Mouse (Mus musculus) left cerebral cortex, adult 2 months (tissue): Measurements from ENCODE around the gene Mast3. TPM values are rescaled to one million over a fixed set of nuclear protein-coding genes. Genes with fewer than 3 reads are reported as not detected.
A peak's percentile ranks its signal among the peaks of the same experiment; 100 is the strongest.

ENCODE experiments used
- DNase-seq, 2 experiments: peaks; one replicate each; pipeline ENCODE4 v3.0.0; 2021 to 2022; ENCODE audit warnings: low spot score in 2 of 2, mixed read lengths in 1 of 2; ENCODE audit errors: extremely low spot score in 1 of 2
- H3K27ac ChIP-seq: fragments of 200-600 bp; 2 replicates; pipeline ENCODE4 v1.8.1; 2022
- H3K4me3 ChIP-seq: fragments of 200-600 bp; 2 replicates; pipeline ENCODE4 v1.8.1; 2022
- CTCF ChIP-seq: fragments of 200-600 bp; IDR thresholded peaks from 2 replicates; pipeline ENCODE4 v1.8.1; 2022; ENCODE audit warnings: antibody characterized with exemption, mild to moderate bottlenecking, moderate library complexity
- intact Hi-C: fragments of 180-260 bp; cut with DNase I; formaldehyde crosslinking; loops from one replicate; pipeline ENCODE4 v1.15.1; 2025
- total RNA-seq, 2 experiments: library from RNA; stranded (reverse); gene quantifications; 2 replicates each; pipeline ENCODE4 v1.2.3; 2021

Mast3 gene
- total RNA-seq, 2 experiments from 2014 or later, result 369 to 386 TPM

DNA sequence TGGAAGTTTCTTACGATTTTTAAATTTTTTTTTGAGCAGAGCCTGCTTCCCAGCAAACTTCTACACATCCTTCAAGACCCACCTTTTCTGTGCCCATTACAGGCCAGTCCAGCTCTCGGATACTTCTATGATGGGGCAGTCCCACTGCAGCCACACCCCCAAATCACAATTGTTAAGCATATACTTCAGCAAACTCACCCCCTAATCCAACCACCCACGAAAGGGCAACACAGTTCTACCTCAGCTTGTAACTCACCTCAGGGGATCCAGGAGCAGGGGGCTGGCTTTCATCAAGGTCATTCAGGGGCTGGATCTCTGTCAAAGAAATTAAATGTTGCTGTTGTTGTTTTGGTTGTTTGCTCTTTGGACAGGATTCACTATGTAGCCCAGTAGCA lies 17.8 kb downstream of the Mast3 start:
- Histone ChIP-seq H3K4me3 (no peak overlapping the region), H3K27ac (no peak overlapping the region)
- intact Hi-C loops, result no loop called here
- no peak for DNase-seq
- no peak for TF ChIP-seq CTCF

GRCm38 (mm10) chr8:70786291-70787050 lies 18.4 kb downstream of the Mast3 start:
- intact Hi-C loops, result no loop called here
- DNase-seq, result no peak
- Histone ChIP-seq H3K4me3 (no peak overlapping the region), H3K27ac (no peak overlapping the region)
- no peak for TF ChIP-seq CTCF

GRCm38 (mm10) chr8:70780093-70780492 lies 24.8 kb downstream of the Mast3 start:
- intact Hi-C loops, result no loop called here
- H3K4me3 ChIP-seq, result no peak overlapping the region
- TF ChIP-seq CTCF, result no peak
- peak overlapping the region; percentile 57 for H3K27ac ChIP-seq
- no peak for DNase-seq

- intact Hi-C loops, result no loop called here
- peak within 1 kb of the TSS; percentile 95 for H3K27ac ChIP-seq
- peak; percentile 98 to 99 for DNase-seq
- TF ChIP-seq CTCF, result peak; percentile 7; the same call in 1 of the 2 replicates
- H3K4me3 ChIP-seq, result peak within 1 kb of the TSS; percentile 87
Observed at GRCm38 (mm10) chr8:70776496-70777444, 28.1 kb downstream of the Mast3 start, which contains the start of gene Pik3r2. Pik3r2 (minus strand) TSS chr8:70776713.

DNA sequence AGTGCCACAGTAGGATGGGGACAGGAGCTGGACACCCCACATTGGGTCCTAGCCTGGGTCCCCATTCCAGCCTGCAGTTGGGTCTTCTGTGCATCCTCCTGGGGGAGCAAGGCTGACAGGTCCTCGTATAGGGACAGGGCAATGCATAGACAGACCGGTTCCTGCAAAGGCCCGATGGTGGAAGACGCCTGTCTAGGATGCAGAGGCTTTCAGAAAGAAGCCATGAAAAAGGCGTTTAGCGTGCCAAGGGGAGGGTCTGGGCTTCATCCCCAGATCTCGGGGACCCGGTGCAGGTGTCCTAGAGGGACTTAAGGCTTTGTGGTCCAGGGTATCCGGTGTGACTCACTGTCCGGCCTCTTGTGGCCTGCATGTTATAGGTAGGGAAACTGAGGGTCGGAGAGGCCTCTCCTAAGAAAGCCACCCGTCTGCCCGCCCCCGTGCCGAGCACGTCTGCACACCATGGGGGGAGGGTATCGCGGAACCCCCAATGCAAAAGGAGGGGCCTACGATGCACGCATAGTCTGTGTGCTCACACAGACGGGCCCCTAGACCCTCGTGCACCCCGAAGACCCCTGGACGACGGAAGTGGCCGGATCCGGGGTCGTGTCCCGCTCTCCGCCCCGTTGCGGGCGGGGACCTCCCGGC lies 28.9 kb downstream of the Mast3 start:
- no peak for TF ChIP-seq CTCF

DNA sequence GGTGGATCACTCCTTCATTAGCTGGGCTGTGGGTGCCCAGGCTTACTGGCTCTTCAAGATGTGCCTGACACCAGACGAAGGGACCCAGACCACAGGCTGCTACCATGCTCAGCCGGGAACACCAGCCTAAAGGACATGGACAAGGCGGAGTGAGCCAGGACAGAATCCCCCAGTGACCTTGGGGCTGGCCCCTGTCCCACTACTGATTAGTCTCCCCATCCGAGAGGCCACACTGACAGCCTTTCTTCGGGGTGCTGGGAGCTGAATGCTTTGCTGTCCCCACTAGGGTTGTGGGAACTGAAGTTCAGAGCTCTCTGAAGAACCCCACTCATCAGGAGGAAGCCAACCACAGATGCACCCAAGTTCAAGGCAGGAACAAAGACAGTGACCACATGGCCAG lies 29.6 kb downstream of the Mast3 start:
- no peak for DNase-seq
- TF ChIP-seq CTCF, result no peak
- peak overlapping the region; percentile 95 for H3K27ac ChIP-seq
- peak overlapping the region; percentile 87 for H3K4me3 ChIP-seq
- intact Hi-C loops, result no loop called here

More for the DNA sequence above, 28.9 kb downstream of the Mast3 start:
- DNase-seq, result no peak
- H3K4me3 ChIP-seq, result peak overlapping the region; percentile 87
- peak overlapping the region; percentile 95 for H3K27ac ChIP-seq
- intact Hi-C loops, result no loop called here

DNA sequence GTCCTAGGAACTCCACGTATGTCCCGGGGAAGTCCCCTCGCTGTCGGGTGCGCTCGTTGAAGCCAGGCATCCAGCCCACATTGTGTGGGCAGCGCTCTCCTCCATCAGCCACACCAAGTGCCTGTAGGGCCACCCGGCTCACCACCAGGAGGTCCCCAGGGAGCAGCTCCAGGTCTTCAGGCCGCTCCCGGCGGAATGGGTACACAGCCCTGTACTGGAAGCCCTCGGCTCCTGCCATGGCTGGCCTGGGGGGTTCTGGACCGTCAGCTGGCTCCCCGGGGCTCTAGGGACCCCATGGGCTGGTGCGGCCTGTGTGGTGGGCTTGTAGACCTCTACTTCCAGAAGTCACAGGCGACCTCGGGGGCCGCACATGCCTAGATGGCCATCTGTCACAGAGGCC lies 30.1 kb downstream of the Mast3 start:
- intact Hi-C loops, result no loop called here
- peak overlapping the region; percentile 10; the same call in 1 of the 2 replicates for H3K27ac ChIP-seq
- peak overlapping the region; percentile 87 for H3K4me3 ChIP-seq
- DNase-seq, result no peak
- TF ChIP-seq CTCF, result no peak; the same call in 1 of the 2 replicates

- H3K4me3 ChIP-seq, result peak overlapping the region; percentile 16; the same call in 1 of the 2 replicates
Observed at GRCm38 (mm10) chr8:70773833-70774232, 31.0 kb downstream of the Mast3 start.

GRCm38 (mm10) chr8:70773410-70773809 lies 31.4 kb downstream of the Mast3 start:
- peak overlapping the region; percentile 16; the same call in 1 of the 2 replicates for H3K4me3 ChIP-seq
- TF ChIP-seq CTCF, result no peak
- no peak for DNase-seq
- intact Hi-C loops, result no loop called here
- peak overlapping the region; percentile 66 for H3K27ac ChIP-seq

More at GRCm38 (mm10) chr8:70773833-70774232, 31.0 kb downstream of the Mast3 start:
- H3K27ac ChIP-seq, result peak overlapping the region; percentile 66; the same call in 1 of the 2 replicates
- DNase-seq, result peak in 1 of 2 experiments; percentile 72
- intact Hi-C loops, result no loop called here
- no peak for TF ChIP-seq CTCF

DNA sequence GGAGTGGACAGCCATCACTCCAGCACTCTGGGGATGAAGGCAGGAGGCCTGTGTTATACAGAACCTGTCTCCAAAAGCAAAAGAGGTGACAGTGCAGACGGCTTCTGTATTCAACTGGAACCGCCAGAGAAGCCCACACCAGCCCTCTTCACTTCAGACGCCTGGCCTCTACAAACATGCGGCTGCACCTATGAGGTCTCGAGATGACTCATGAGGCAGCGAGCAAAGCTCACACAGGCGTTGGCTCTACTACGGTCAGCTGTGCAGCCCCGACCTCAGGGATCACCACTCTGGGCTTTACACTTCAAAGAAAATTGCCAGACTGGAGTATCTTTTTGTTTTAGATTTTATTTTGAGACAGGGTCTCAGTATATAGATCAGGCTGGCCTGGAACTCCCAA lies 32.0 kb downstream of the Mast3 start:
- no peak for TF ChIP-seq CTCF

GRCm38 (mm10) chr8:70772075-70772474 lies 32.8 kb downstream of the Mast3 start:
- intact Hi-C loops, result no loop called here
- TF ChIP-seq CTCF, result no peak
- H3K4me3 ChIP-seq, result no peak overlapping the region
- H3K27ac ChIP-seq, result no peak overlapping the region
- no peak for DNase-seq

More for the DNA sequence above, 32.0 kb downstream of the Mast3 start:
- Histone ChIP-seq H3K4me3 (no peak overlapping the region), H3K27ac (peak overlapping the region; percentile 66; the same call in 1 of the 2 replicates)
- no peak for DNase-seq
- intact Hi-C loops, result no loop called here
